Mouse (Mus musculus) megakaryocyte, embryonic 14.5 days (primary cell): ENCODE measurements around the gene Zfp800. TPM values are rescaled to one million over a fixed set of nuclear protein-coding genes. Genes with fewer than 3 reads are reported as not detected.

Experiments
- H3K27me3 ChIP-seq: replicated peaks from 2 replicates; pipeline ENCODE3; 2012; ENCODE audit warnings: inconsistent platforms
- H3K36me3 ChIP-seq: replicated peaks from 2 replicates; pipeline ENCODE3; 2012; ENCODE audit warnings: low read length, inconsistent platforms, mixed read lengths
- H3K4me1 ChIP-seq: 2 replicates; pipeline ENCODE4 v1.6.1; 2012; ENCODE audit warnings: inconsistent platforms
- H3K4me3 ChIP-seq: replicated peaks from 2 replicates; pipeline ENCODE3; 2012; ENCODE audit warnings: moderate library complexity, mild to moderate bottlenecking, inconsistent platforms
- H3K9me3 ChIP-seq: 2 replicates; pipeline ENCODE4 v1.6.1; 2012; ENCODE audit warnings: inconsistent platforms
- FLI1 ChIP-seq: IDR thresholded peaks from 2 replicates; pipeline ENCODE4 v1.6.1; 2012; ENCODE audit warnings: low read length, inconsistent platforms, mixed read lengths
- GATA1 ChIP-seq: IDR thresholded peaks from 3 replicates; pipeline ENCODE4 v1.6.1; 2012; ENCODE audit warnings: mixed read lengths, low read length, inconsistent platforms, borderline replicate concordance
- polyA plus RNA-seq: library from polyadenylated mRNA; stranded (reverse); fragments of >175 nt; gene quantifications from 2 replicates; pipeline ENCODE4 v1.2.3, GENCODE M21; 2012; ENCODE audit warnings: low replicate concordance; ENCODE audit not compliant: insufficient read depth

Zfp800 gene
- polyA plus RNA-seq, 1 experiment = 6.0 TPM

GRCm38 (mm10) chr6:28319648-28320270 lies 78.0 kb downstream of the Zfp800 start:
- peaks cover 3% of the 10 kb centered on the region for H3K27me3 ChIP-seq
- peaks cover 9% of the 10 kb centered on the region for H3K4me1 ChIP-seq
- TF ChIP-seq FLI1 = no peak
- no peak for TF ChIP-seq GATA1
- H3K4me3 ChIP-seq = no peak overlapping the region
- H3K9me3 ChIP-seq = peaks cover 16% of the 10 kb centered on the region
- H3K36me3 ChIP-seq = no peaks in the 10 kb centered on the region

GRCm38 (mm10) chr6:28318820-28319573 lies 78.8 kb downstream of the Zfp800 start:
- TF ChIP-seq FLI1 (no peak), GATA1 (no peak)
- Histone ChIP-seq H3K4me3 (no peak overlapping the region), H3K36me3 (no peaks in the 10 kb centered on the region), H3K27me3 (peaks cover 3% of the 10 kb centered on the region), H3K4me1 (peaks cover 9% of the 10 kb centered on the region), H3K9me3 (peaks cover 17% of the 10 kb centered on the region)

GRCm38 (mm10) chr6:28315208-28315607 lies 82.6 kb downstream of the Zfp800 start:
- no peaks in the 10 kb centered on the region for H3K36me3 ChIP-seq
- no peak overlapping the region for H3K4me3 ChIP-seq
- TF ChIP-seq FLI1 (no peak), GATA1 (no peak)
- 0 out of 2 replicates have a peak, but pooled peaks cover 6% of the 10 kb centered on the region for H3K9me3 ChIP-seq
- H3K27me3 ChIP-seq = peaks cover 4% of the 10 kb centered on the region
- no peaks in the 10 kb centered on the region for H3K4me1 ChIP-seq

- 0 out of 2 replicates have a peak, but pooled peaks cover 4% of the 10 kb centered on the region for H3K4me1 ChIP-seq
- H3K4me3 ChIP-seq = no peak overlapping the region
- 0 out of 2 replicates have a peak, but pooled peaks cover 6% of the 10 kb centered on the region for H3K9me3 ChIP-seq
- no peak for TF ChIP-seq FLI1
- TF ChIP-seq GATA1 = no peak
- H3K36me3 ChIP-seq = no peaks in the 10 kb centered on the region
- H3K27me3 ChIP-seq = peaks cover 2% of the 10 kb centered on the region
Observed at GRCm38 (mm10) chr6:28312067-28312466, 85.7 kb downstream of the Zfp800 start.

- peaks cover 2% of the 10 kb centered on the region for H3K27me3 ChIP-seq
- H3K36me3 ChIP-seq = no peaks in the 10 kb centered on the region
- H3K9me3 ChIP-seq = 0 out of 2 replicates have a peak, but pooled peaks cover 3% of the 10 kb centered on the region
- H3K4me1 ChIP-seq = 0 out of 2 replicates have a peak, but pooled peaks cover 4% of the 10 kb centered on the region
- no peak for TF ChIP-seq FLI1
- no peak for TF ChIP-seq GATA1
- no peak overlapping the region for H3K4me3 ChIP-seq
Observed at GRCm38 (mm10) chr6:28309692-28310091, 88.1 kb downstream of the Zfp800 start.

GRCm38 (mm10) chr6:28308929-28309328 lies 88.9 kb downstream of the Zfp800 start:
- Histone ChIP-seq H3K9me3 (no peaks in the 10 kb centered on the region), H3K4me1 (0 out of 2 replicates have a peak, but pooled peaks cover 4% of the 10 kb centered on the region), H3K27me3 (peaks cover 2% of the 10 kb centered on the region), H3K4me3 (no peak overlapping the region), H3K36me3 (no peaks in the 10 kb centered on the region)
- no peak for TF ChIP-seq GATA1
- no peak for TF ChIP-seq FLI1

- TF ChIP-seq FLI1 = no peak
- TF ChIP-seq GATA1 = no peak
- Histone ChIP-seq H3K4me3 (no peak overlapping the region), H3K27me3 (no peaks in the 10 kb centered on the region), H3K9me3 (peaks cover 3% of the 10 kb centered on the region), H3K36me3 (no peaks in the 10 kb centered on the region), H3K4me1 (0 out of 2 replicates have a peak, but pooled peaks cover 4% of the 10 kb centered on the region)
Observed at GRCm38 (mm10) chr6:28306702-28307101, 91.1 kb downstream of the Zfp800 start.

GRCm38 (mm10) chr6:28296306-28296705 lies 101.5 kb downstream of the Zfp800 start:
- Histone ChIP-seq H3K9me3 (peaks cover under 1% of the 10 kb centered on the region; the same call in 1 of the 2 replicates), H3K27me3 (no peaks in the 10 kb centered on the region), H3K4me3 (no peak overlapping the region), H3K36me3 (no peaks in the 10 kb centered on the region), H3K4me1 (peaks cover 5% of the 10 kb centered on the region; the same call in 1 of the 2 replicates)
- TF ChIP-seq GATA1 = no peak

- H3K4me1 ChIP-seq = peaks cover 5% of the 10 kb centered on the region; the same call in 1 of the 2 replicates
- no peaks in the 10 kb centered on the region for H3K27me3 ChIP-seq
- H3K4me3 ChIP-seq = no peak overlapping the region
- H3K36me3 ChIP-seq = no peaks in the 10 kb centered on the region
- no peak for TF ChIP-seq GATA1
- no peak for TF ChIP-seq FLI1
- H3K9me3 ChIP-seq = no peaks in the 10 kb centered on the region
Observed at GRCm38 (mm10) chr6:28295581-28295980, 102.2 kb downstream of the Zfp800 start.

- TF ChIP-seq FLI1 (no peak), GATA1 (no peak)
- no peaks in the 10 kb centered on the region for H3K9me3 ChIP-seq
- H3K4me1 ChIP-seq = peaks cover 5% of the 10 kb centered on the region; the same call in 1 of the 2 replicates
- H3K36me3 ChIP-seq = no peaks in the 10 kb centered on the region
- H3K4me3 ChIP-seq = no peak overlapping the region
- no peaks in the 10 kb centered on the region for H3K27me3 ChIP-seq
Observed at GRCm38 (mm10) chr6:28292810-28293209, 105.0 kb downstream of the Zfp800 start.
